Mouse (Mus musculus) ES-E14 (cell line): ENCODE data around the gene Lmo4.

Source experiments
- CHD2 ChIP-seq: IDR thresholded peaks from 2 replicates; pipeline ENCODE4 v1.6.1; 2014; ENCODE audit warnings: mild to moderate bottlenecking, low read depth, low read length, inconsistent platforms
- HCFC1 ChIP-seq: IDR thresholded peaks from 2 replicates; pipeline ENCODE4 v1.6.1; 2012; ENCODE audit warnings: low read length, inconsistent platforms, borderline replicate concordance; ENCODE audit not compliant: insufficient read depth
- MAFK ChIP-seq: IDR thresholded peaks from 2 replicates; pipeline ENCODE4 v1.6.1; 2014; ENCODE audit warnings: mild to moderate bottlenecking, low read depth, low read length, inconsistent platforms; ENCODE audit not compliant: insufficient read depth
- ZC3H11A ChIP-seq: IDR thresholded peaks from 2 replicates; pipeline ENCODE4 v1.6.1; 2012; ENCODE audit warnings: low read depth, mild to moderate bottlenecking, inconsistent platforms, low read length, borderline replicate concordance
- ZNF384 ChIP-seq: IDR thresholded peaks from 2 replicates; pipeline ENCODE4 v1.6.1; 2012; ENCODE audit warnings: low read depth, low read length, inconsistent platforms

DNA sequence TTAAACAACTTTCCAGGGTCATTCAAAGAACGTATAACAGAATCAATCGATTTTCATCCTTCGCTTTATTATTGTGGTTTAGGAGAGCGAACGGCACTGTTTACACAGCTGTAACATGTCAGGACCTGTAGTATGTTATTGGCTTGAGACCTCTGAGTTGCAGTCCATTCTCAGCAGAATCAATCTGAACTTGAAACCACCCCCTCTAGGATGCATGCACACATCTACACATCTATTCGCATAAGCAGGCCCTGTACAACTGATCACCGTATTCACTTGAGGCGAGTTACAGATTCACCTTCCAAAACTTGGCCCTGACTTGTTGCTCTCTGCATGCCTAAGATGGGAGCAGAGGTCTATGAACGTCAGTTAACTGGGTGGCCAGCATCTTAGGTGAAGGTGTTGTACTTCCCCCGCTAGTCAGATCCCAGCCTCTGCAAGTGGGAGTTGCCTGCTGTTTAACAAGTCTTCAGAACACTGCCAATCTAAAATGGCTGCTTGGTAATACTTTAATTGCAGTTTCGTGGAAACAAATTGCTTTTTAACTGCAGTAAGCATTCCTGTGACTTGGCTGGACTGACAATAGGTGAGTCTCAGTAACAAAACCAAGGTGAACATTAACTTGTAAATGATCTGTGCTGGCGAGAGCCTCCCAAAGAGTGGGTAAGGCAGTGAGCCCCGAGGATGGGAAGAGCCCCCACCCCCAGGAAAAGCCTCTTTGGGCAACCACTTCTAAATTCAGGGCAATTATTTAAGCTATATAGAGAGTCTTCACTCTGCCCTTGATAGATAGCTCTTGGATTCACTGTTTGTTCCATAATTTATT is 19.5 kb downstream of the Lmo4 start:
- no peak for TF ChIP-seq MAFK
- TF ChIP-seq CHD2 = no peak
- no peak for TF ChIP-seq ZC3H11A
- no peak for TF ChIP-seq ZNF384
- TF ChIP-seq HCFC1 = no peak
